Mouse (Mus musculus) megakaryocyte progenitor cell, adult 5-6 weeks (primary cell): ENCODE measurements around the gene Pdss1. TPM values are rescaled to one million over a fixed set of nuclear protein-coding genes. Genes with fewer than 3 reads are reported as not detected.

Experiments
- ATAC-seq: replicated peaks from 2 replicates; pipeline ENCODE4 v1.8.0; 2016; ENCODE audit warnings: mild to moderate bottlenecking, moderate TSS enrichment, inconsistent platforms; ENCODE audit not compliant: poor library complexity
- total RNA-seq, 2 experiments: library from RNA; stranded (forward) in 1 of 2; stranded (reverse) in 1 of 2; fragments of 157-497, 149-512 nt in 1 of 2; fragments of 200-1000 nt in 1 of 2; gene quantifications; 2 replicates each; pipeline versions ENCODE4 v1.2.3 to v1.2.4; 2015 to 2017

The Pdss1 gene
- total RNA-seq, 2 experiments from 2014 or later = 29.1 to 56.2 TPM

GRCm38 (mm10) chr2:22957415-22957814, 62.1 kb downstream of the Pdss1 start:
- ATAC-seq = 0 out of 2 replicates have a peak, but pooled peaks have one; percentile 20

GRCm38 (mm10) chr2:22961681-22962080, 66.4 kb downstream of the Pdss1 start:
- no peak for ATAC-seq

- ATAC-seq = no peak
Observed at GRCm38 (mm10) chr2:22962242-22962641, 66.9 kb downstream of the Pdss1 start.

- peak; percentile 50 for ATAC-seq
Observed at GRCm38 (mm10) chr2:22962970-22963369, 67.6 kb downstream of the Pdss1 start.

GRCm38 (mm10) chr2:22977387-22977973, 82.2 kb downstream of the Pdss1 start:
- ATAC-seq = 0 out of 2 replicates have a peak, but pooled peaks have one; percentile 17

- no peak for ATAC-seq
Observed at GRCm38 (mm10) chr2:22985973-22986657, 90.8 kb downstream of the Pdss1 start.

Other genes with a start within 250 kb of the Pdss1 start
- gene Apbb1ip, start 121.4 kb upstream of the Pdss1 start, total RNA-seq (2015) = 120 and 136 TPM in 2 replicates
- gene Apbb1ip, start 121.4 kb upstream of the Pdss1 start, total RNA-seq (2017) = 15.9 and 26.8 TPM in 2 replicates
- gene Abi1, start 144.7 kb downstream of the Pdss1 start, total RNA-seq (2015) = 82.2 and 84.2 TPM in 2 replicates
- 90.0 and 111 TPM in 2 replicates for gene Abi1, start 144.7 kb downstream of the Pdss1 start, total RNA-seq (2017)
- gene Acbd5, start 172.6 kb downstream of the Pdss1 start, total RNA-seq (2015) = 18.2 and 18.5 TPM in 2 replicates
- 21.1 and 32.2 TPM in 2 replicates for gene Acbd5, start 172.6 kb downstream of the Pdss1 start, total RNA-seq (2017)